Mouse (Mus musculus) gastrocnemius, adult 2 months (tissue): ENCODE data around the gene Gm35134. TPM values are rescaled to one million over a fixed set of nuclear protein-coding genes. Genes with fewer than 3 reads are reported as not detected.
"Not testable (repeated sequence)": the region's sequence is repeated elsewhere in the genome, so short reads cannot be mapped to it uniquely, and the experiment has no call there.

Experiments used
- DNase-seq: peaks from one replicate; pipeline ENCODE4 v3.0.0; 2022
- H3K27ac ChIP-seq: fragments of 200-600 bp; 2 replicates; pipeline ENCODE4 v1.8.1; 2022; ENCODE audit warnings: mild to moderate bottlenecking
- H3K4me3 ChIP-seq: fragments of 200-600 bp; 2 replicates; pipeline ENCODE4 v1.8.1; 2022; ENCODE audit warnings: mild to moderate bottlenecking, moderate library complexity
- intact Hi-C: fragments of 180-260 bp; cut with DNase I; formaldehyde crosslinking; loops from one replicate; pipeline ENCODE4 v1.15.1; 2025
- long read RNA-seq, 2 experiments: library from polyadenylated mRNA; stranded (forward); transcript quantifications; one replicate each; pipeline ENCODE4 v2.0.0; 2021
- total RNA-seq, 2 experiments: library from RNA; stranded (reverse); gene quantifications; 2 replicates each; pipeline ENCODE4 v1.2.3; 2021

The Gm35134 gene
- total RNA-seq, result not detected
- long read RNA-seq, experiment 1, result 0 reads
- long read RNA-seq, experiment 2, result 0 reads

GRCm38 (mm10) chrY:19112707-19113106, at the start of gene Gm35134:
Gm35134 (plus strand) TSS chrY:19113007.
- DNase-seq, H3K4me3 ChIP-seq, H3K27ac ChIP-seq, intact Hi-C loops: not testable (repeated sequence)
